Mouse (Mus musculus): ENCODE results near the gene Ldb2. TPM values are rescaled to one million over a fixed set of nuclear protein-coding genes. Genes with fewer than 3 reads are reported as not detected.

Gene Ldb2
- total and polyA plus RNA-seq, 3 experiments, result not detected

DNA sequence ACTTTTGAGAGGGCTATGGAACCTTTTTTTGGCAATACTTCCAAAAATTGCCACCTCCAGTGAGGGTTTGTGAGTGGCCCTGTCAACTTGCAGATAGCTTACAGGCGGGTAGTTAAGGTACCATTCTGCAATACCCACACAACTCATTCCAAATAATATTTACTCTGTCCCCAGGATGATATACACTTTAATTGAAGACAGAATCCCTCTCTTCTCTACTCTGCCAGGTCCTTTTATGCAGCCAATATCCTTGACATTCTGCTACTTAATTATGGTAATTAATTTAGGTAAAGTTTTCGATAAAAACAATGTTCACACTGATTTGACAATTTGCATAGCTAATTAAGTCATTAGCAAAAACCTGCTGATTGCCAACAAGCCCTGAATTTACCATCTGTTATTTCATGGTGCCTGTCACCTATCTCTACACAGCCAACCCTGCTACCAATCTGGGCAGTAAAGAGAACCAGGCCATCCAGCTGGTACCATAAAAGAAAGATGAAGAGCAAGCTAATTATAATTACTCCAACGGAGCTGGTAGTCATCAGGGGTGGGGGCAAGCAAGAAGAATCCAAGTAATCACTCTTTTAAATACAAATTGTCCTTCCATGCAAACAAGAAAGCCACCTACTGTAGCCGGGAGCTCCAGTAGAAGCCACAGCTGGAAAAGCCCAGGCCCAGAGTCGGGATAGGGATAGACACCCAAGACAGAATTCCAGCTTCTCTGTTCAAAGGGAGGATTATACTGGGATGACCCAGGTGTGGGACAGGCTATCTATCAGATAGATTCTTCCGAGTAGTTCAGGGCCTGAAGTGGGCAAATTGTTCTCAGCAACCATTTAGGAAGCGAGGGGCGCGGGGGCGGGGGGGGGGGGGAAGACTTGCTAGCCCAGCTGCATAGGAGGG lies 325.4 kb downstream of the Ldb2 start:
- no peak overlapping the region for H3K9ac ChIP-seq (ENCODE audit: control insufficient read depth, low read depth, low read length, poor library complexity, severe bottlenecking)
- TF ChIP-seq E2F4 (IDR thresholded peaks at IDR 0.05; ENCODE audit: borderline replicate concordance, low read depth, low read length) (no peak), NRF1 (IDR thresholded peaks at IDR 0.05; ENCODE audit: insufficient read depth, low read depth, low read length, poor library complexity, severe bottlenecking) (no peak), ZMIZ1 (IDR thresholded peaks at IDR 0.05; ENCODE audit: low read depth, low read length) (no peak), GATA1 (IDR thresholded peaks at IDR 0.05; ENCODE audit: low read depth, low read length) (no peak), MYC (IDR thresholded peaks at IDR 0.05; ENCODE audit: low read depth, low read length) (no peak), HCFC1 (IDR thresholded peaks at IDR 0.05; ENCODE audit: low read depth, low read length) (no peak), POLR2AphosphoS5 (IDR thresholded peaks at IDR 0.05; ENCODE audit: borderline replicate concordance, low read depth, low read length) (no peak), MXI1 (IDR thresholded peaks at IDR 0.05; ENCODE audit: low read depth, low read length) (no peak), ELF1 (IDR thresholded peaks at IDR 0.05; ENCODE audit: low read depth, low read length) (no peak), MAX (IDR thresholded peaks at IDR 0.05; ENCODE audit: low read length) (no peak), TBP (IDR thresholded peaks at IDR 0.05; ENCODE audit: low read depth, low read length) (no peak), SIN3A (IDR thresholded peaks at IDR 0.05; ENCODE audit: low read length) (no peak)
- H3K4me1 ChIP-seq (ENCODE audit: control insufficient read depth in 1 of 2, insufficient read depth in 2 of 2, low read length in 2 of 2), result no peaks in the 10 kb centered on the region
- no peaks in the 10 kb centered on the region for H3K27me3 ChIP-seq (ENCODE audit: control insufficient read depth in 1 of 2, insufficient read depth in 2 of 2, low read length in 2 of 2)
- H3K4me3 ChIP-seq (ENCODE audit: control insufficient read depth in 1 of 2, insufficient read depth in 1 of 2, low read depth in 2 of 2, low read length in 2 of 2), result no peak overlapping the region
- no peaks in the 10 kb centered on the region for H3K79me2 ChIP-seq (ENCODE audit: control insufficient read depth, insufficient read depth, low read length, poor library complexity)
- no peak overlapping the region for H3K27ac ChIP-seq (ENCODE audit: control insufficient read depth, low read depth, low read length)
- H3K36me3 ChIP-seq (ENCODE audit: control insufficient read depth in 1 of 2, insufficient read depth in 2 of 2, low read length in 2 of 2), result no peaks in the 10 kb centered on the region
- DNase-seq (ENCODE audit: low read depth, low spot score), result no peak
- no peaks in the 10 kb centered on the region for H3K9me3 ChIP-seq (replicated peaks; ENCODE audit: insufficient read depth, low read length)

DNA sequence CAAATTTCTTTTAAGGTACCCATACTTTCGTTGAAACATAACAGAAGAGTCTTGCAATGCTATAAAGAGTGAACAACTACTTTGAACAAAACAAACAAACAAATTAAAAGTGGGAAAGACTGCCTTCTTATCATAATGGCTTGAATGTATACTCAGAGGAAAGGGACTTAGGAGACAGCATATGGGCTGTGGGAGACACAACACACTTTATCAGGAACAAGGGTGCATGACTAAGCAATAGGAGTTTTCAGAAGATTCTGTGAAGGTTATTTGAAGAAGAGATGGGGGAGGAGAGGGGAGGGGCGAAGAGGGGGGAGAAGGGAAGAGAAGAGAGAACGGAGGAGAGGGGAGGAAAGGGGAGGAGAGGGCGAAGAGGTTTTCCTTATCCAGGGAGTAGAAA lies 334.2 kb downstream of the Ldb2 start:
- TF ChIP-seq MYC (IDR thresholded peaks at IDR 0.05; ENCODE audit: low read depth, low read length) (no peak), NELFE (IDR thresholded peaks at IDR 0.05; ENCODE audit: low read depth, low read length) (no peak), ZC3H11A (IDR thresholded peaks at IDR 0.05; ENCODE audit: low read depth, low read length) (no peak), SMC3 (IDR thresholded peaks at IDR 0.05; ENCODE audit: low read depth, low read length) (no peak), CTCF (IDR thresholded peaks at IDR 0.05 in 2 of 3, conservative IDR thresholded peaks at IDR 0.05 in 1 of 3; ENCODE audit: control insufficient read depth in 1 of 3, insufficient read depth in 1 of 3, low read depth in 2 of 3, low read length in 3 of 3, poor library complexity in 1 of 3, severe bottlenecking in 1 of 3) (no peak), TCF12 (IDR thresholded peaks at IDR 0.05; ENCODE audit: low read depth, low read length) (no peak), MXI1 (IDR thresholded peaks at IDR 0.05; ENCODE audit: low read depth, low read length) (no peak), JUND (IDR thresholded peaks at IDR 0.05; ENCODE audit: low read depth, low read length) (no peak), USF1 (IDR thresholded peaks at IDR 0.05; ENCODE audit: low read depth, low read length) (no peak), POLR2AphosphoS2 (IDR thresholded peaks at IDR 0.05; ENCODE audit: low read length) (no peak), KAT2A (conservative IDR thresholded peaks at IDR 0.05; ENCODE audit: low read depth, low read length) (no peak), GABPA (IDR thresholded peaks at IDR 0.05; ENCODE audit: low read depth, low read length) (no peak), MAX (IDR thresholded peaks at IDR 0.05; ENCODE audit: low read length) (no peak), CHD1 (IDR thresholded peaks at IDR 0.05; ENCODE audit: low read depth, low read length) (no peak), MEF2A (IDR thresholded peaks at IDR 0.05; ENCODE audit: extremely low read depth, insufficient replicate concordance, low read depth, low read length, poor library complexity, severe bottlenecking) (no peak), NRF1 (IDR thresholded peaks at IDR 0.05; ENCODE audit: insufficient read depth, low read depth, low read length, poor library complexity, severe bottlenecking) (no peak), MYB (IDR thresholded peaks at IDR 0.05; ENCODE audit: low read depth, low read length) (no peak), RAD21 (IDR thresholded peaks at IDR 0.05; ENCODE audit: low read depth, low read length) (no peak), MAFK (IDR thresholded peaks at IDR 0.05; ENCODE audit: borderline replicate concordance, low read depth, low read length) (no peak)
- H3K27ac ChIP-seq (ENCODE audit: control insufficient read depth, low read depth, low read length), result no peak overlapping the region
- no peak for DNase-seq (ENCODE audit: low read depth, low spot score)

More for the DNA sequence above, 334.2 kb downstream of the Ldb2 start:
- Histone ChIP-seq H3K9ac (ENCODE audit: control insufficient read depth, low read depth, low read length, poor library complexity, severe bottlenecking) (no peak overlapping the region), H3K79me2 (ENCODE audit: control insufficient read depth, insufficient read depth, low read length, poor library complexity) (no peaks in the 10 kb centered on the region), H3K36me3 (ENCODE audit: control insufficient read depth in 1 of 2, insufficient read depth in 2 of 2, low read length in 2 of 2) (no peaks in the 10 kb centered on the region), H3K4me1 (ENCODE audit: control insufficient read depth in 1 of 2, insufficient read depth in 2 of 2, low read length in 2 of 2) (no peaks in the 10 kb centered on the region), H3K4me3 (ENCODE audit: control insufficient read depth in 1 of 2, insufficient read depth in 1 of 2, low read depth in 2 of 2, low read length in 2 of 2) (no peak overlapping the region), H3K9me3 (replicated peaks; ENCODE audit: insufficient read depth, low read length) (no peaks in the 10 kb centered on the region), H3K27me3 (ENCODE audit: control insufficient read depth in 1 of 2, insufficient read depth in 2 of 2, low read length in 2 of 2) (no peaks in the 10 kb centered on the region)
